Mouse (Mus musculus) myocyte (in vitro differentiated cells): Measurements from ENCODE around the gene Cdc26.

ENCODE experiments used
- MAX ChIP-seq: IDR thresholded peaks from one replicate; pipeline ENCODE4 v1.6.1; 2011; ENCODE audit warnings: low read depth, mild to moderate bottlenecking, control low read depth
- MYOG ChIP-seq, 3 experiments: IDR thresholded peaks; one replicate each; pipeline ENCODE4 v1.6.1; 2011; ENCODE audit warnings: control low read depth in 2 of 3, low read depth in 2 of 3, mild to moderate bottlenecking in 2 of 3; ENCODE audit not compliant: insufficient read length in 2 of 3, control insufficient read depth in 1 of 3, insufficient read depth in 1 of 3
- POLR2A ChIP-seq: IDR thresholded peaks from one replicate; pipeline ENCODE4 v1.6.1; 2011; ENCODE audit warnings: low read depth, mild to moderate bottlenecking, control low read depth, moderate library complexity; ENCODE audit not compliant: insufficient read length

DNA sequence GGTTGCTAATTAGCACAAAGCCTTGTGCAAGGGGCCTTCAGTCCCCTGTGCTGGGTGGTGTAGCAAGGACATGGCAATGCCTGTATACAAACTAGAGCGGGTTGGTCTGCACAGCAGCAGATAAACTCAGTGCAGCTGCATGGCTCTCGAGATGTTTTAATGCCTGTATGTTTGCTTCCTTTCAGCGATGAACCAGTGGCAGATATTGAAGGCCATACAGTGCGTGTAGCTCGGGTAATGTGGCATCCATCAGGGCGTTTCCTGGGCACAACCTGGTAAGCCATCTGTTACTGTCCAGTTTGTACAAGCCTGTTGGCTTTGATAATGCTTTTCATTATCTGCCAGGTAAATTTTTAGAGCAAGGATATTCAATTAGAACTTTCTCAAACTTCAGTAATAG is 10.6 kb upstream of the Cdc26 start:
- TF ChIP-seq MAX (no peak), POLR2A (no peak), MYOG (IDR thresholded peaks at IDR 0.05; ENCODE audit: control insufficient read depth in 1 of 3, insufficient read depth in 1 of 3, insufficient read length in 2 of 3, low read depth in 2 of 3) (no peak)
